Mouse (Mus musculus): Measurements from ENCODE around the gene Lmbrd1. TPM values are rescaled to one million over a fixed set of nuclear protein-coding genes. Genes with fewer than 3 reads are reported as not detected.
"Not testable (repeated sequence)": the region's sequence is repeated elsewhere in the genome, so short reads cannot be mapped to it uniquely, and the experiment has no call there.

Gene Lmbrd1
- 54.6 to 60.5 TPM (median 60.5 TPM) in 3 replicates for total RNA-seq (2017)

GRCm38 (mm10) chr1:24678205-24678917 lies at the start of gene Lmbrd1:
Gene Lmbrd1, plus strand, starts transcription at chr1:24678630.
- ATAC-seq (replicated peaks; ENCODE audit: insufficient number of reproducible peaks, low FRiP score, low TSS enrichment, poor library complexity, severe bottlenecking): peak; percentile 89

GRCm38 (mm10) chr1:24633553-24634132 lies 44.8 kb upstream of the Lmbrd1 start:
- no peak for ATAC-seq (replicated peaks; ENCODE audit: insufficient number of reproducible peaks, low FRiP score, low TSS enrichment, poor library complexity, severe bottlenecking)

- ATAC-seq (replicated peaks; ENCODE audit: insufficient number of reproducible peaks, low FRiP score, low TSS enrichment, poor library complexity, severe bottlenecking): no peak
These were observed 28.3 kb upstream of the Lmbrd1 start for GRCm38 (mm10) chr1:24650100-24650499.

GRCm38 (mm10) chr1:24659914-24660313 lies 18.5 kb upstream of the Lmbrd1 start:
- no peak for ATAC-seq (replicated peaks; ENCODE audit: insufficient number of reproducible peaks, low FRiP score, low TSS enrichment, poor library complexity, severe bottlenecking)

GRCm38 (mm10) chr1:24660662-24661061 lies 17.8 kb upstream of the Lmbrd1 start:
- ATAC-seq (replicated peaks; ENCODE audit: insufficient number of reproducible peaks, low FRiP score, low TSS enrichment, poor library complexity, severe bottlenecking): not testable (repeated sequence)

GRCm38 (mm10) chr1:24661551-24661950 lies 16.9 kb upstream of the Lmbrd1 start:
- no peak for ATAC-seq (replicated peaks; ENCODE audit: insufficient number of reproducible peaks, low FRiP score, low TSS enrichment, poor library complexity, severe bottlenecking)

- ATAC-seq (replicated peaks; ENCODE audit: insufficient number of reproducible peaks, low FRiP score, low TSS enrichment, poor library complexity, severe bottlenecking): no peak
These were observed 14.3 kb upstream of the Lmbrd1 start for GRCm38 (mm10) chr1:24664158-24664557.

GRCm38 (mm10) chr1:24673231-24673630 lies 5.2 kb upstream of the Lmbrd1 start:
- no peak for ATAC-seq (replicated peaks; ENCODE audit: insufficient number of reproducible peaks, low FRiP score, low TSS enrichment, poor library complexity, severe bottlenecking)

GRCm38 (mm10) chr1:24677706-24678105 lies 724 bp upstream of the Lmbrd1 start:
- ATAC-seq (replicated peaks; ENCODE audit: insufficient number of reproducible peaks, low FRiP score, low TSS enrichment, poor library complexity, severe bottlenecking): peak; percentile 25; the same call in 1 of the 2 replicates

GRCm38 (mm10) chr1:24679071-24679470 lies 641 bp downstream of the Lmbrd1 start:
- ATAC-seq (replicated peaks; ENCODE audit: insufficient number of reproducible peaks, low FRiP score, low TSS enrichment, poor library complexity, severe bottlenecking): no peak

GRCm38 (mm10) chr1:24680991-24681390 lies 2.6 kb downstream of the Lmbrd1 start:
- no peak for ATAC-seq (replicated peaks; ENCODE audit: insufficient number of reproducible peaks, low FRiP score, low TSS enrichment, poor library complexity, severe bottlenecking)

- no peak for ATAC-seq (replicated peaks; ENCODE audit: insufficient number of reproducible peaks, low FRiP score, low TSS enrichment, poor library complexity, severe bottlenecking)
These were observed 3.5 kb downstream of the Lmbrd1 start for GRCm38 (mm10) chr1:24681946-24682345.

GRCm38 (mm10) chr1:24683947-24684346 lies 5.5 kb downstream of the Lmbrd1 start:
- peak; percentile 99 for ATAC-seq (replicated peaks; ENCODE audit: insufficient number of reproducible peaks, low FRiP score, low TSS enrichment, poor library complexity, severe bottlenecking)

GRCm38 (mm10) chr1:24685606-24686005 lies 7.2 kb downstream of the Lmbrd1 start:
- no peak; the same call in 1 of the 2 replicates for ATAC-seq (replicated peaks; ENCODE audit: insufficient number of reproducible peaks, low FRiP score, low TSS enrichment, poor library complexity, severe bottlenecking)

GRCm38 (mm10) chr1:24686235-24687021 lies 8.0 kb downstream of the Lmbrd1 start:
- ATAC-seq (replicated peaks; ENCODE audit: insufficient number of reproducible peaks, low FRiP score, low TSS enrichment, poor library complexity, severe bottlenecking): no peak

GRCm38 (mm10) chr1:24697677-24698076 lies 19.2 kb downstream of the Lmbrd1 start:
- no peak for ATAC-seq (replicated peaks; ENCODE audit: insufficient number of reproducible peaks, low FRiP score, low TSS enrichment, poor library complexity, severe bottlenecking)

- ATAC-seq (replicated peaks; ENCODE audit: insufficient number of reproducible peaks, low FRiP score, low TSS enrichment, poor library complexity, severe bottlenecking): no peak
These were observed 19.9 kb downstream of the Lmbrd1 start for GRCm38 (mm10) chr1:24698146-24698880.

- ATAC-seq (replicated peaks; ENCODE audit: insufficient number of reproducible peaks, low FRiP score, low TSS enrichment, poor library complexity, severe bottlenecking): peak; percentile 82
These were observed 20.9 kb downstream of the Lmbrd1 start for GRCm38 (mm10) chr1:24699320-24699719.

- no peak for ATAC-seq (replicated peaks; ENCODE audit: insufficient number of reproducible peaks, low FRiP score, low TSS enrichment, poor library complexity, severe bottlenecking)
These were observed 21.8 kb downstream of the Lmbrd1 start for GRCm38 (mm10) chr1:24700241-24700640.
